Mouse (Mus musculus): Measurements from ENCODE around the gene Syndig1. TPM values are rescaled to one million over a fixed set of nuclear protein-coding genes. Genes with fewer than 3 reads are reported as not detected.

Syndig1 gene
- total RNA-seq (2014; rRNA removed) (not detected in 2 replicates), polyA plus RNA-seq (2012; rRNA removed) (not detected in 2 replicates)

- no peaks in the 10 kb centered on the region for H3K36me3 ChIP-seq (ENCODE audit: control insufficient read depth, insufficient read depth, low read length)
- WGBS, result 58% methylated on average over 2 of the region's 2 CpGs
- no peak for DNase-seq (ENCODE audit: extremely low read depth, low read depth, low spot score)
- TF ChIP-seq POLR2A (IDR thresholded peaks at IDR 0.05; ENCODE audit: extremely low read depth, insufficient read depth, low read length) (no peak), CTCF (IDR thresholded peaks at IDR 0.05; ENCODE audit: low read depth, low read length) (no peak)
- H3K4me3 ChIP-seq (ENCODE audit: insufficient read depth, low read depth, low read length), result no peak within 1 kb of the TSS
- H3K79me2 ChIP-seq (ENCODE audit: control insufficient read depth, insufficient read depth, low read length), result no peaks in the 10 kb centered on the region
- no peak within 1 kb of the TSS for H3K27ac ChIP-seq (replicated peaks; ENCODE audit: insufficient read depth, low read depth, low read length)
- peaks cover 15% of the 10 kb centered on the region; the same call in 1 of the 2 replicates for H3K27me3 ChIP-seq (ENCODE audit: control insufficient read depth, insufficient read depth, low read length)
- H3K9ac ChIP-seq (ENCODE audit: low read depth, low read length), result no peak within 1 kb of the TSS
- no peaks in the 10 kb centered on the region for H3K4me1 ChIP-seq (ENCODE audit: control insufficient read depth, insufficient read depth, low read length)
These were observed at the start of gene Syndig1 for GRCm38 (mm10) chr2:149828911-149829310. Gene Syndig1 (plus strand): TSS chr2:149829211.

GRCm38 (mm10) chr2:149798613-149799012 lies 30.4 kb upstream of the Syndig1 start:
- DNase-seq (ENCODE audit: extremely low read depth, low read depth, low spot score), result no peak
- Histone ChIP-seq H3K9ac (ENCODE audit: low read depth, low read length) (no peak overlapping the region), H3K4me1 (ENCODE audit: control insufficient read depth, insufficient read depth, low read length) (no peaks in the 10 kb centered on the region), H3K27ac (replicated peaks; ENCODE audit: insufficient read depth, low read depth, low read length) (no peak overlapping the region), H3K27me3 (ENCODE audit: control insufficient read depth, insufficient read depth, low read length) (no peaks in the 10 kb centered on the region), H3K4me3 (ENCODE audit: insufficient read depth, low read depth, low read length) (no peak overlapping the region), H3K79me2 (ENCODE audit: control insufficient read depth, insufficient read depth, low read length) (no peaks in the 10 kb centered on the region), H3K36me3 (ENCODE audit: control insufficient read depth, insufficient read depth, low read length) (no peaks in the 10 kb centered on the region)
- TF ChIP-seq CTCF (IDR thresholded peaks at IDR 0.05; ENCODE audit: low read depth, low read length) (no peak), POLR2A (IDR thresholded peaks at IDR 0.05; ENCODE audit: extremely low read depth, insufficient read depth, low read length) (no peak)
- WGBS, result 28% methylated on average over 3 of the region's 3 CpGs

- Histone ChIP-seq H3K36me3 (ENCODE audit: control insufficient read depth, insufficient read depth, low read length) (no peaks in the 10 kb centered on the region), H3K27ac (replicated peaks; ENCODE audit: insufficient read depth, low read depth, low read length) (no peak overlapping the region), H3K4me3 (ENCODE audit: insufficient read depth, low read depth, low read length) (no peak overlapping the region), H3K9ac (ENCODE audit: low read depth, low read length) (no peak overlapping the region), H3K79me2 (ENCODE audit: control insufficient read depth, insufficient read depth, low read length) (no peaks in the 10 kb centered on the region), H3K27me3 (ENCODE audit: control insufficient read depth, insufficient read depth, low read length) (no peaks in the 10 kb centered on the region), H3K4me1 (ENCODE audit: control insufficient read depth, insufficient read depth, low read length) (no peaks in the 10 kb centered on the region)
- 77% methylated on average over 3 of the region's 3 CpGs for WGBS
- TF ChIP-seq CTCF (IDR thresholded peaks at IDR 0.05; ENCODE audit: low read depth, low read length) (no peak), POLR2A (IDR thresholded peaks at IDR 0.05; ENCODE audit: extremely low read depth, insufficient read depth, low read length) (no peak)
- DNase-seq (ENCODE audit: extremely low read depth, low read depth, low spot score), result no peak
These were observed 24.3 kb upstream of the Syndig1 start for GRCm38 (mm10) chr2:149804599-149805140.

GRCm38 (mm10) chr2:149805256-149805655 lies 23.8 kb upstream of the Syndig1 start:
- Histone ChIP-seq H3K27me3 (ENCODE audit: control insufficient read depth, insufficient read depth, low read length) (no peaks in the 10 kb centered on the region), H3K27ac (replicated peaks; ENCODE audit: insufficient read depth, low read depth, low read length) (no peak overlapping the region), H3K4me1 (ENCODE audit: control insufficient read depth, insufficient read depth, low read length) (no peaks in the 10 kb centered on the region), H3K9ac (ENCODE audit: low read depth, low read length) (no peak overlapping the region), H3K79me2 (ENCODE audit: control insufficient read depth, insufficient read depth, low read length) (no peaks in the 10 kb centered on the region), H3K4me3 (ENCODE audit: insufficient read depth, low read depth, low read length) (no peak overlapping the region), H3K36me3 (ENCODE audit: control insufficient read depth, insufficient read depth, low read length) (no peaks in the 10 kb centered on the region)
- no peak for DNase-seq (ENCODE audit: extremely low read depth, low read depth, low spot score)
- TF ChIP-seq POLR2A (IDR thresholded peaks at IDR 0.05; ENCODE audit: extremely low read depth, insufficient read depth, low read length) (no peak), CTCF (IDR thresholded peaks at IDR 0.05; ENCODE audit: low read depth, low read length) (no peak)
- 81% methylated on average over 2 of the region's 2 CpGs for WGBS

GRCm38 (mm10) chr2:149812899-149813298 lies 16.1 kb upstream of the Syndig1 start:
- WGBS, result 79% methylated on average over 2 of the region's 2 CpGs
- Histone ChIP-seq H3K79me2 (ENCODE audit: control insufficient read depth, insufficient read depth, low read length) (no peaks in the 10 kb centered on the region), H3K4me3 (ENCODE audit: insufficient read depth, low read depth, low read length) (no peak overlapping the region), H3K36me3 (ENCODE audit: control insufficient read depth, insufficient read depth, low read length) (no peaks in the 10 kb centered on the region), H3K9ac (ENCODE audit: low read depth, low read length) (no peak overlapping the region), H3K4me1 (ENCODE audit: control insufficient read depth, insufficient read depth, low read length) (no peaks in the 10 kb centered on the region), H3K27me3 (ENCODE audit: control insufficient read depth, insufficient read depth, low read length) (no peaks in the 10 kb centered on the region), H3K27ac (replicated peaks; ENCODE audit: insufficient read depth, low read depth, low read length) (no peak overlapping the region)
- TF ChIP-seq CTCF (IDR thresholded peaks at IDR 0.05; ENCODE audit: low read depth, low read length), result no peak
- TF ChIP-seq POLR2A (IDR thresholded peaks at IDR 0.05; ENCODE audit: extremely low read depth, insufficient read depth, low read length), result no peak
- no peak for DNase-seq (ENCODE audit: extremely low read depth, low read depth, low spot score)

GRCm38 (mm10) chr2:149818395-149818794 lies 10.6 kb upstream of the Syndig1 start:
- Histone ChIP-seq H3K4me1 (ENCODE audit: control insufficient read depth, insufficient read depth, low read length) (no peaks in the 10 kb centered on the region), H3K27me3 (ENCODE audit: control insufficient read depth, insufficient read depth, low read length) (no peaks in the 10 kb centered on the region), H3K9ac (ENCODE audit: low read depth, low read length) (no peak overlapping the region), H3K79me2 (ENCODE audit: control insufficient read depth, insufficient read depth, low read length) (no peaks in the 10 kb centered on the region), H3K4me3 (ENCODE audit: insufficient read depth, low read depth, low read length) (no peak overlapping the region), H3K27ac (replicated peaks; ENCODE audit: insufficient read depth, low read depth, low read length) (no peak overlapping the region), H3K36me3 (ENCODE audit: control insufficient read depth, insufficient read depth, low read length) (no peaks in the 10 kb centered on the region)
- WGBS, result 67% methylated on average over 3 of the region's 3 CpGs
- no peak for DNase-seq (ENCODE audit: extremely low read depth, low read depth, low spot score)
- TF ChIP-seq POLR2A (IDR thresholded peaks at IDR 0.05; ENCODE audit: extremely low read depth, insufficient read depth, low read length), result no peak
- TF ChIP-seq CTCF (IDR thresholded peaks at IDR 0.05; ENCODE audit: low read depth, low read length), result no peak

Data from liver, adult 2 months (tissue).